Mouse (Mus musculus) heart, postnatal 0 days (tissue): ENCODE data around the gene Slc12a3.

Experiments
- CTCF ChIP-seq: IDR thresholded peaks from 2 replicates; pipeline ENCODE4 v1.5.1; 2016; ENCODE audit warnings: antibody characterized with exemption, control low read depth, low read depth
- EP300 ChIP-seq: IDR thresholded peaks from 2 replicates; pipeline ENCODE4 v1.6.1; 2016; ENCODE audit warnings: antibody characterized with exemption, low read depth

- no peak for TF ChIP-seq CTCF
- TF ChIP-seq EP300 = no peak
These were observed 46.5 kb upstream of the Slc12a3 start for GRCm38 (mm10) chr8:94282453-94282985.
